In the genomic region with DNA sequence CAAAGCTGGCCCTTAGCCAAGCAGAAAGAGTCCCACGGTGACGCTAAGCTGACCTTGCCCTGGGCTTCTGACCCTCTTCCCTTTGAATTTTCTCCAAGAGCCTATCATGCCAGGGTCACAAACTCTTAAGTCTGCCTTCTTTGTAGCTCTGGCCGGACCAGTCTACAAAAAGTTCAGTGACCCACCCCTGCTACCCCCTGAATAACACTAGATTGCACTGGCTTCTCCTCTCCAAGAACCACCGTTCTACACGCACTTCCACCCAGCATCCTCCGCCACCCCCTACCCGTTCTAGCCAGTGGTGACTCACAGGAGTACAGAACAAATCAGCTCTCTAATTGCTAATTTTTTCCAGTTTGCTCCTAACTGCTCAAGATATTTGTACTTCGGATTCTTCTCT, we compare ENCODE assay signal across 16 mouse cellular contexts.
DNase-seq lines count a peak whose midpoint lies in the region; ATAC-seq lines count a peak whose summit lies in the region.
"Had no signal": no experiment of that assay in that cellular context is flagged by ENCODE, and none has a peak within 500 bp of the region (broad histone marks: within the 10 kb centered on the region; RNA-seq: fewer than 3 reads in every experiment).

No protein-coding gene starts in this region.

- H3K4me3 ChIP-seq in kidney, embryonic 14.5 days (ENCODE audit: low read length) = no peak overlapping the region
- H3K4me3 ChIP-seq: limb, embryonic 13.5 days had no signal

- peak; percentile 28 for DNase-seq in gastrocnemius, postnatal 25 days
- DNase-seq in gastrocnemius, postnatal 4 days (ENCODE audit: low spot score in 2 of 2) = no peak
- DNase-seq in kidney, postnatal 10 days = peak; percentile 35
- DNase-seq in adrenal gland, adult 8-10 months = peak; percentile 5
- peak; percentile 16 to 18 for DNase-seq in heart, postnatal 36 days
- DNase-seq in spleen, adult 12 weeks (ENCODE audit: low spot score) = no peak
- no peak for DNase-seq in frontal cortex, postnatal 10 days (ENCODE audit: low spot score in 2 of 2)
- DNase-seq: cerebellum, adult 9-11 months; lung, embryonic 14.5 days; spleen, adult 18-20 months; thymus, postnatal 25 days had no signal

- H3K4me1 ChIP-seq in kidney, embryonic 14.5 days (ENCODE audit: control insufficient read depth, insufficient read depth, low read length) = no peaks in the 10 kb centered on the region

- ATAC-seq in kidney, embryonic 14.5 days (ENCODE audit: low FRiP score, low TSS enrichment) = no peak
- ATAC-seq: inflammation-experienced regulatory T-cells, adult 6 months had no signal

- H3K9me3 ChIP-seq in kidney, embryonic 14.5 days (ENCODE audit: control insufficient read depth, low read length) = no peaks in the 10 kb centered on the region
- H3K9me3 ChIP-seq: G1E; limb, embryonic 13.5 days had no signal

- no peaks in the 10 kb centered on the region for H3K27me3 ChIP-seq in kidney, embryonic 14.5 days (ENCODE audit: control insufficient read depth, insufficient read depth, low read length)
- H3K27me3 ChIP-seq: limb, embryonic 13.5 days had no signal

- intact Hi-C loops in heart, postnatal 36 days (cut with DNase I) = no loop called here

- WGBS in kidney, embryonic 14.5 days = 57% methylated on average over 8 of the region's 8 CpGs

- H3K9ac ChIP-seq in kidney, embryonic 14.5 days (ENCODE audit: low read depth, low read length) = no peak overlapping the region
- H3K9ac ChIP-seq: limb, embryonic 13.5 days; lung, embryonic 14.5 days had no signal

- no peak overlapping the region for H3K4me2 ChIP-seq in kidney, embryonic 14.5 days (replicated peaks; ENCODE audit: low read depth, low read length)
- H3K4me2 ChIP-seq: limb, embryonic 13.5 days; lung, embryonic 14.5 days; midbrain, embryonic 11.5 days had no signal

- no peak overlapping the region for H3K27ac ChIP-seq in kidney, embryonic 14.5 days (ENCODE audit: low read depth, low read length)
- H3K27ac ChIP-seq: limb, embryonic 13.5 days had no signal

- no peaks in the 10 kb centered on the region for H3K36me3 ChIP-seq in kidney, embryonic 14.5 days (ENCODE audit: control insufficient read depth, insufficient read depth, low read length)
- H3K36me3 ChIP-seq: G1E; limb, embryonic 13.5 days had no signal

Comparison
In these comparisons a context has a peak if more than half of its experiments do, and no peak if none do; other contexts are left out.
1. DNase-seq: peak in gastrocnemius, postnatal 25 days (single experiment), kidney, postnatal 10 days (single experiment), adrenal gland, adult 8-10 months (single experiment) and heart, postnatal 36 days (2 of 2); none in gastrocnemius, postnatal 4 days (0 of 2), spleen, adult 12 weeks (single experiment) and frontal cortex, postnatal 10 days (0 of 2).